Mouse (Mus musculus): Measurements from ENCODE around the gene Enpp1. TPM values are rescaled to one million over a fixed set of nuclear protein-coding genes. Genes with fewer than 3 reads are reported as not detected.
A peak's percentile ranks its signal among the peaks of the same experiment; 100 is the strongest.

Gene Enpp1
- polyA plus RNA-seq, 1 experiment from 2014 or later: 2.5 TPM

- DNase-seq (ENCODE audit: low spot score): no peak
- 93% methylated on average over 11 of the region's 11 CpGs for WGBS
- Histone ChIP-seq H3K27ac (replicated peaks; ENCODE audit: low read depth, low read length) (no peak overlapping the region), H3K9ac (ENCODE audit: low read length) (no peak overlapping the region), H3K4me1 (ENCODE audit: control insufficient read depth, insufficient read depth, low read length) (no peaks in the 10 kb centered on the region), H3K9me3 (ENCODE audit: control insufficient read depth, low read length) (no peaks in the 10 kb centered on the region), H3K4me2 (ENCODE audit: low read depth, severe bottlenecking) (no peak overlapping the region), H3K36me3 (ENCODE audit: control insufficient read depth, insufficient read depth, low read length) (no peaks in the 10 kb centered on the region), H3K4me3 (ENCODE audit: low read depth, low read length) (no peak overlapping the region), H3K27me3 (ENCODE audit: control insufficient read depth, insufficient read depth, low read length) (no peaks in the 10 kb centered on the region)
- no peak for ATAC-seq (ENCODE audit: insufficient number of reproducible peaks, low FRiP score, low TSS enrichment, low read depth)
Measured at GRCm38 (mm10) chr10:24650990-24651569, 60.9 kb downstream of the Enpp1 start.

- no peaks in the 10 kb centered on the region for H3K36me3 ChIP-seq (ENCODE audit: control insufficient read depth, insufficient read depth, low read length)
- no peaks in the 10 kb centered on the region for H3K27me3 ChIP-seq (ENCODE audit: control insufficient read depth, insufficient read depth, low read length)
- DNase-seq (ENCODE audit: low spot score) (no peak), ATAC-seq (ENCODE audit: insufficient number of reproducible peaks, low FRiP score, low TSS enrichment, low read depth) (no peak)
- H3K4me2 ChIP-seq (ENCODE audit: low read depth, severe bottlenecking): no peak overlapping the region
- 84% methylated on average over 6 of the region's 6 CpGs for WGBS
- peak overlapping the region; percentile 52 for H3K27ac ChIP-seq (replicated peaks; ENCODE audit: low read depth, low read length)
- H3K4me3 ChIP-seq (ENCODE audit: low read depth, low read length): no peak overlapping the region
- H3K4me1 ChIP-seq (ENCODE audit: control insufficient read depth, insufficient read depth, low read length): no peaks in the 10 kb centered on the region
- H3K9me3 ChIP-seq (ENCODE audit: control insufficient read depth, low read length): no peaks in the 10 kb centered on the region
- H3K9ac ChIP-seq (ENCODE audit: low read length): no peak overlapping the region
Measured at GRCm38 (mm10) chr10:24647996-24648738, 63.8 kb downstream of the Enpp1 start.

- no peak for ATAC-seq (ENCODE audit: insufficient number of reproducible peaks, low FRiP score, low TSS enrichment, low read depth)
Measured at GRCm38 (mm10) chr10:24645169-24645568, 66.8 kb downstream of the Enpp1 start.

GRCm38 (mm10) chr10:24642796-24643580 lies 69.0 kb downstream of the Enpp1 start:
- no peaks in the 10 kb centered on the region for H3K36me3 ChIP-seq (ENCODE audit: control insufficient read depth, insufficient read depth, low read length)
- H3K4me1 ChIP-seq (ENCODE audit: control insufficient read depth, insufficient read depth, low read length): peaks cover 3% of the 10 kb centered on the region; the same call in 1 of the 2 replicates
- WGBS: 84% methylated on average over 11 of the region's 11 CpGs
- no peak overlapping the region for H3K4me2 ChIP-seq (ENCODE audit: low read depth, severe bottlenecking)
- no peak for ATAC-seq (ENCODE audit: insufficient number of reproducible peaks, low FRiP score, low TSS enrichment, low read depth)
- H3K4me3 ChIP-seq (ENCODE audit: low read depth, low read length): no peak overlapping the region
- no peak for DNase-seq (ENCODE audit: low spot score)
- H3K27me3 ChIP-seq (ENCODE audit: control insufficient read depth, insufficient read depth, low read length): no peaks in the 10 kb centered on the region
- H3K27ac ChIP-seq (replicated peaks; ENCODE audit: low read depth, low read length): no peak overlapping the region
- no peak overlapping the region for H3K9ac ChIP-seq (ENCODE audit: low read length)
- no peaks in the 10 kb centered on the region for H3K9me3 ChIP-seq (ENCODE audit: control insufficient read depth, low read length)

More at GRCm38 (mm10) chr10:24645169-24645568, 66.8 kb downstream of the Enpp1 start:
- Histone ChIP-seq H3K27ac (replicated peaks; ENCODE audit: low read depth, low read length) (no peak overlapping the region), H3K36me3 (ENCODE audit: control insufficient read depth, insufficient read depth, low read length) (no peaks in the 10 kb centered on the region), H3K4me3 (ENCODE audit: low read depth, low read length) (no peak overlapping the region), H3K4me2 (ENCODE audit: low read depth, severe bottlenecking) (no peak overlapping the region), H3K9ac (ENCODE audit: low read length) (no peak overlapping the region), H3K4me1 (ENCODE audit: control insufficient read depth, insufficient read depth, low read length) (no peaks in the 10 kb centered on the region), H3K9me3 (ENCODE audit: control insufficient read depth, low read length) (no peaks in the 10 kb centered on the region), H3K27me3 (ENCODE audit: control insufficient read depth, insufficient read depth, low read length) (no peaks in the 10 kb centered on the region)
- WGBS: 95% methylated on average over 8 of the region's 8 CpGs
- no peak for DNase-seq (ENCODE audit: low spot score)

GRCm38 (mm10) chr10:24641416-24642140 lies 70.4 kb downstream of the Enpp1 start:
- ATAC-seq (ENCODE audit: insufficient number of reproducible peaks, low FRiP score, low TSS enrichment, low read depth): no peak
- H3K9ac ChIP-seq (ENCODE audit: low read length): no peak overlapping the region
- WGBS: 63% methylated on average over 14 of the region's 14 CpGs

GRCm38 (mm10) chr10:24640186-24640875 lies 71.6 kb downstream of the Enpp1 start:
- Histone ChIP-seq H3K27ac (replicated peaks; ENCODE audit: low read depth, low read length) (no peak overlapping the region), H3K4me1 (ENCODE audit: control insufficient read depth, insufficient read depth, low read length) (peaks cover 3% of the 10 kb centered on the region; the same call in 1 of the 2 replicates), H3K9ac (ENCODE audit: low read length) (no peak overlapping the region), H3K36me3 (ENCODE audit: control insufficient read depth, insufficient read depth, low read length) (no peaks in the 10 kb centered on the region), H3K27me3 (ENCODE audit: control insufficient read depth, insufficient read depth, low read length) (no peaks in the 10 kb centered on the region), H3K4me2 (ENCODE audit: low read depth, severe bottlenecking) (no peak overlapping the region), H3K4me3 (ENCODE audit: low read depth, low read length) (no peak overlapping the region), H3K9me3 (ENCODE audit: control insufficient read depth, low read length) (no peaks in the 10 kb centered on the region)
- ATAC-seq (ENCODE audit: insufficient number of reproducible peaks, low FRiP score, low TSS enrichment, low read depth) (no peak), DNase-seq (ENCODE audit: low spot score) (no peak)
- 73% methylated on average over 6 of the region's 6 CpGs for WGBS

More at GRCm38 (mm10) chr10:24641416-24642140, 70.4 kb downstream of the Enpp1 start:
- Histone ChIP-seq H3K4me2 (ENCODE audit: low read depth, severe bottlenecking) (no peak overlapping the region), H3K36me3 (ENCODE audit: control insufficient read depth, insufficient read depth, low read length) (no peaks in the 10 kb centered on the region), H3K4me3 (ENCODE audit: low read depth, low read length) (no peak overlapping the region), H3K9me3 (ENCODE audit: control insufficient read depth, low read length) (no peaks in the 10 kb centered on the region), H3K27ac (replicated peaks; ENCODE audit: low read depth, low read length) (no peak overlapping the region), H3K4me1 (ENCODE audit: control insufficient read depth, insufficient read depth, low read length) (peaks cover 3% of the 10 kb centered on the region; the same call in 1 of the 2 replicates), H3K27me3 (ENCODE audit: control insufficient read depth, insufficient read depth, low read length) (no peaks in the 10 kb centered on the region)
- no peak for DNase-seq (ENCODE audit: low spot score)

GRCm38 (mm10) chr10:24639596-24639995 lies 72.4 kb downstream of the Enpp1 start:
- Histone ChIP-seq H3K36me3 (ENCODE audit: control insufficient read depth, insufficient read depth, low read length) (no peaks in the 10 kb centered on the region), H3K4me3 (ENCODE audit: low read depth, low read length) (no peak overlapping the region), H3K4me2 (ENCODE audit: low read depth, severe bottlenecking) (no peak overlapping the region), H3K9me3 (ENCODE audit: control insufficient read depth, low read length) (no peaks in the 10 kb centered on the region), H3K9ac (ENCODE audit: low read length) (no peak overlapping the region), H3K27me3 (ENCODE audit: control insufficient read depth, insufficient read depth, low read length) (no peaks in the 10 kb centered on the region), H3K4me1 (ENCODE audit: control insufficient read depth, insufficient read depth, low read length) (peaks cover 3% of the 10 kb centered on the region; the same call in 1 of the 2 replicates), H3K27ac (replicated peaks; ENCODE audit: low read depth, low read length) (no peak overlapping the region)
- DNase-seq (ENCODE audit: low spot score) (no peak), ATAC-seq (ENCODE audit: insufficient number of reproducible peaks, low FRiP score, low TSS enrichment, low read depth) (no peak)
- 57% methylated on average over 7 of the region's 7 CpGs for WGBS
